Mouse (Mus musculus): Measurements from ENCODE around the gene Ece1.

DNA sequence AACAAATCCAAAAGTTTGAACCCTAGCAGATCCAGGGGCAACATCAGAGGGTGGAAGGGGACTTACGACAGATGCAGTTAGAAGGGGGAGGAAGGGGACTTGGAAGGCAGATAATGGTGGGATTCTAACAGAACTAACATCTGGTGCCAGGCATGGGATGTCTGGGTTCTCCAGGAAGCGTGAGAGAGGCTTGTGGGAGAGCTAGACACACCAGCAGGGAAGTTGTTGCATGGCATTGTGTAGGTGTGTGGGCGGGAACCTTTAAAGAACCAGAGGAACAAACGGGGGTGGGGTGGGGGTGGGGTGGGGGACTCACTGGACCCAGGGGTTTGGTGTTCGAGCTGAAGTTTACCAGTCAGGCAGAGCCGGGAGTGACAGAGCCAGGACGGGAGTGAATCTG is 12.3 kb downstream of the Ece1 start:
- TF ChIP-seq CTCF (conservative IDR thresholded peaks at IDR 0.05; ENCODE audit: low read length) (no peak), POU5F1 (IDR thresholded peaks at IDR 0.05; ENCODE audit: borderline replicate concordance, low read length) (no peak)
